Mouse (Mus musculus): ENCODE data around the gene Taco1.

DNA sequence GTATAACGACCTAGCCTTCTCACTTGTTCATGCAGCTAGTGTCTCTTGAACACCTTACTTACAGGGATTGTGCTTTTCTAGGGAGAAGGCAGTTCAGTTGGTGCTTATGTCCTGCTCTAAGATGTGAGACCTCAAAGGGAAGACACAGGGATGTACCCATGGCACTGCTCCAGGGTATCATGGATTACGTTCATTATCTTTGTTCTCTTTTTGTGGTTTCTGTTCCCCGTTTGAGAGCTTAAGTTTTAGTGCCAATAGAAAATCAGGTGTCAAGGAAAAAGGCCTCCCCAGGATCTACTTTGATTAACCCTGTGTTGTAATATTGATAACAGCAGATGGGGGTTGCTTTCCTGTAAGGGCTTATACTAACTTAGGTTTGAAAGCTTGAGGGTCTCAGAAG, 7.9 kb downstream of the Taco1 start:
- TF ChIP-seq ZC3H11A (IDR thresholded peaks at IDR 0.05; ENCODE audit: borderline replicate concordance, low read depth, low read length) (no peak), CHD2 (IDR thresholded peaks at IDR 0.05; ENCODE audit: low read depth, low read length) (no peak)
